23 mouse cellular contexts compared by ENCODE assay signal in genomic region chr13:16564988-16565387, GRCm38 (mm10).
A peak's percentile ranks its signal among the peaks of the same experiment; 100 is the strongest.
DNase-seq lines count a peak whose midpoint lies in the region; ATAC-seq and TF ChIP-seq lines count a peak whose summit lies in the region.
"Had no signal": no experiment of that assay in that cellular context is flagged by ENCODE, and none has a peak within 500 bp of the region (broad histone marks: within the 10 kb centered on the region; RNA-seq: fewer than 3 reads in every experiment).

No protein-coding gene starts in this region.

- 66% methylated on average over 1 of the region's 1 CpGs for WGBS in embryonic facial prominence, embryonic 11.5 days
- WGBS in embryonic facial prominence, embryonic 10.5 days: 88% methylated on average over 1 of the region's 1 CpGs
- 42% methylated on average over 1 of the region's 1 CpGs for WGBS in kidney, postnatal 0 days
- 25% methylated on average over 1 of the region's 1 CpGs for WGBS in lung, postnatal 0 days
- WGBS in lung, adult 2 months: 42% methylated on average over 1 of the region's 1 CpGs

- H3K4me3 ChIP-seq in embryonic facial prominence, embryonic 11.5 days (ENCODE audit: low read depth, low read length): no peak overlapping the region
- no peak overlapping the region for H3K4me3 ChIP-seq in embryonic facial prominence, embryonic 10.5 days
- no peak overlapping the region for H3K4me3 ChIP-seq in kidney, postnatal 0 days (replicated peaks; ENCODE audit: low read depth, low read length)
- no peak overlapping the region for H3K4me3 ChIP-seq in lung, postnatal 0 days (ENCODE audit: low read depth, low read length)
- H3K4me3 ChIP-seq in lung, adult 2 months (replicated peaks; ENCODE audit: extremely low read depth, low read depth, low read length): no peak overlapping the region
- H3K4me3 ChIP-seq: embryonic facial prominence, embryonic 15.5 days; erythroblast, embryonic 14.5 days; forebrain, embryonic 10.5 days; gastrocnemius, adult 2 months; heart, embryonic 12.5 days; hindbrain, embryonic 10.5 days had no signal

- H3K9me3 ChIP-seq in embryonic facial prominence, embryonic 11.5 days (replicated peaks; ENCODE audit: control insufficient read depth, low read length): no peaks in the 10 kb centered on the region
- no peaks in the 10 kb centered on the region for H3K9me3 ChIP-seq in embryonic facial prominence, embryonic 10.5 days
- H3K9me3 ChIP-seq in kidney, postnatal 0 days (replicated peaks; ENCODE audit: low read length): no peaks in the 10 kb centered on the region
- H3K9me3 ChIP-seq in lung, postnatal 0 days (ENCODE audit: low read length): no peaks in the 10 kb centered on the region
- H3K9me3 ChIP-seq: embryonic facial prominence, embryonic 15.5 days; forebrain, embryonic 10.5 days; heart, embryonic 12.5 days; hindbrain, embryonic 10.5 days had no signal

- peak; percentile 6 for DNase-seq in embryonic facial prominence, embryonic 11.5 days (ENCODE audit: low spot score)
- DNase-seq in embryonic facial prominence, embryonic 10.5 days (ENCODE audit: low spot score): no peak
- DNase-seq in kidney, postnatal 0 days (ENCODE audit: low spot score): peak; percentile 75
- DNase-seq in kidney, postnatal 25 days: no peak
- no peak for DNase-seq in lung, postnatal 0 days (ENCODE audit: low spot score)
- DNase-seq in lung, adult 2 months: no peak
- no peak for DNase-seq in layer of hippocampus, postnatal 25 days (ENCODE audit: extremely low spot score in 1 of 2, low spot score in 1 of 2)
- DNase-seq: adrenal gland, postnatal 14 days; cerebellum, adult 11-12 months; cerebellum, adult 9-10 months; cerebellum, postnatal 25 days; gastrocnemius, adult 2 months; gastrocnemius, postnatal 25 days had no signal

- no peak for TF ChIP-seq CTCF in kidney, postnatal 0 days (IDR thresholded peaks at IDR 0.05; ENCODE audit: low read depth)
- no peak for TF ChIP-seq CTCF in lung, postnatal 0 days (IDR thresholded peaks at IDR 0.05)
- no peak for TF ChIP-seq CTCF in lung, adult 2 months (IDR thresholded peaks at IDR 0.05; ENCODE audit: insufficient read depth, low read length)

- no peaks in the 10 kb centered on the region for H3K4me1 ChIP-seq in embryonic facial prominence, embryonic 11.5 days (ENCODE audit: control insufficient read depth, insufficient read depth, low read length)
- no peaks in the 10 kb centered on the region for H3K4me1 ChIP-seq in embryonic facial prominence, embryonic 10.5 days
- no peaks in the 10 kb centered on the region for H3K4me1 ChIP-seq in kidney, postnatal 0 days (replicated peaks; ENCODE audit: insufficient read depth, low read length)
- H3K4me1 ChIP-seq in lung, postnatal 0 days (ENCODE audit: insufficient read depth, low read depth, low read length): no peaks in the 10 kb centered on the region
- H3K4me1 ChIP-seq in lung, adult 2 months (ENCODE audit: control insufficient read depth, insufficient read depth, low read length): no peaks in the 10 kb centered on the region
- H3K4me1 ChIP-seq: embryonic facial prominence, embryonic 15.5 days; forebrain, embryonic 10.5 days; heart, embryonic 12.5 days; hindbrain, embryonic 10.5 days had no signal

- ATAC-seq in embryonic facial prominence, embryonic 11.5 days (replicated peaks; ENCODE audit: insufficient number of reproducible peaks, low FRiP score, low TSS enrichment, low read depth): no peak
- ATAC-seq in kidney, postnatal 0 days (replicated peaks; ENCODE audit: low FRiP score, low read depth): no peak
- no peak for ATAC-seq in lung, postnatal 0 days
- ATAC-seq: activated CD4-positive, CD25-positive, alpha-beta regulatory T cell, adult 4 months; forebrain, embryonic 14.5 days; Patski had no signal

- H3K4me2 ChIP-seq in embryonic facial prominence, embryonic 11.5 days (ENCODE audit: low read depth, low read length): no peak overlapping the region
- no peak overlapping the region for H3K4me2 ChIP-seq in kidney, postnatal 0 days (ENCODE audit: low read length)
- no peak overlapping the region for H3K4me2 ChIP-seq in lung, postnatal 0 days (replicated peaks; ENCODE audit: low read depth, low read length)
- H3K4me2 ChIP-seq: embryonic facial prominence, embryonic 15.5 days; heart, embryonic 12.5 days; hindbrain, embryonic 14.5 days had no signal

- no peaks in the 10 kb centered on the region for H3K36me3 ChIP-seq in embryonic facial prominence, embryonic 11.5 days (replicated peaks; ENCODE audit: control insufficient read depth, insufficient read depth, low read depth, low read length)
- H3K36me3 ChIP-seq in embryonic facial prominence, embryonic 10.5 days (replicated peaks): no peaks in the 10 kb centered on the region
- H3K36me3 ChIP-seq in kidney, postnatal 0 days (ENCODE audit: insufficient read depth, low read length): no peaks in the 10 kb centered on the region
- no peaks in the 10 kb centered on the region for H3K36me3 ChIP-seq in lung, postnatal 0 days (ENCODE audit: insufficient read depth, low read length)
- H3K36me3 ChIP-seq: embryonic facial prominence, embryonic 15.5 days; forebrain, embryonic 10.5 days; heart, embryonic 12.5 days; hindbrain, embryonic 10.5 days had no signal

- no peak for TF ChIP-seq POLR2A in lung, adult 2 months (IDR thresholded peaks at IDR 0.05; ENCODE audit: borderline replicate concordance, extremely low read depth, low read depth, low read length)

- peak; percentile 45; the same call in 1 of the 2 replicates for TF ChIP-seq EP300 in lung, postnatal 0 days (IDR thresholded peaks at IDR 0.05)

- no peak overlapping the region for H3K27ac ChIP-seq in embryonic facial prominence, embryonic 11.5 days (replicated peaks; ENCODE audit: low read depth, low read length)
- H3K27ac ChIP-seq in embryonic facial prominence, embryonic 10.5 days (replicated peaks): no peak overlapping the region
- no peak overlapping the region for H3K27ac ChIP-seq in kidney, postnatal 0 days
- H3K27ac ChIP-seq in lung, postnatal 0 days (ENCODE audit: low read length): no peak overlapping the region
- H3K27ac ChIP-seq: embryonic facial prominence, embryonic 15.5 days; forebrain, embryonic 10.5 days; gastrocnemius, adult 2 months; hindbrain, embryonic 10.5 days; hindbrain, embryonic 14.5 days had no signal

- H3K27me3 ChIP-seq in embryonic facial prominence, embryonic 11.5 days (ENCODE audit: control insufficient read depth, insufficient read depth, low read length): no peaks in the 10 kb centered on the region
- H3K27me3 ChIP-seq in embryonic facial prominence, embryonic 10.5 days (replicated peaks; ENCODE audit: low read depth, poor library complexity, severe bottlenecking): no peaks in the 10 kb centered on the region
- no peaks in the 10 kb centered on the region for H3K27me3 ChIP-seq in kidney, postnatal 0 days (ENCODE audit: insufficient read depth, low read length)
- no peaks in the 10 kb centered on the region for H3K27me3 ChIP-seq in lung, postnatal 0 days (replicated peaks; ENCODE audit: insufficient read depth, low read length)
- H3K27me3 ChIP-seq: CH12.LX; embryonic facial prominence, embryonic 15.5 days; heart, embryonic 12.5 days; Patski had no signal

- H3K9ac ChIP-seq in embryonic facial prominence, embryonic 11.5 days (replicated peaks; ENCODE audit: low read length): no peak overlapping the region
- H3K9ac ChIP-seq in kidney, postnatal 0 days (ENCODE audit: low read depth, low read length): no peak overlapping the region
- no peak overlapping the region for H3K9ac ChIP-seq in lung, postnatal 0 days (replicated peaks; ENCODE audit: low read depth)
- H3K9ac ChIP-seq: embryonic facial prominence, embryonic 15.5 days; heart, embryonic 12.5 days; hindbrain, embryonic 14.5 days had no signal

Comparison
In these comparisons a context has a peak if more than half of its experiments do, and no peak if none do; other contexts are left out.
1. DNase-seq: peak in embryonic facial prominence, embryonic 11.5 days (single experiment) and kidney, postnatal 0 days (single experiment); none in embryonic facial prominence, embryonic 10.5 days (single experiment), kidney, postnatal 25 days (0 of 2), lung, postnatal 0 days (single experiment), lung, adult 2 months (single experiment) and layer of hippocampus, postnatal 25 days (0 of 2).